Mouse (Mus musculus): ENCODE data around the gene Gm38394.
"Not testable (repeated sequence)": the region's sequence is repeated elsewhere in the genome, so short reads cannot be mapped to it uniquely, and the experiment has no call there.

The Gm38394 gene

DNA sequence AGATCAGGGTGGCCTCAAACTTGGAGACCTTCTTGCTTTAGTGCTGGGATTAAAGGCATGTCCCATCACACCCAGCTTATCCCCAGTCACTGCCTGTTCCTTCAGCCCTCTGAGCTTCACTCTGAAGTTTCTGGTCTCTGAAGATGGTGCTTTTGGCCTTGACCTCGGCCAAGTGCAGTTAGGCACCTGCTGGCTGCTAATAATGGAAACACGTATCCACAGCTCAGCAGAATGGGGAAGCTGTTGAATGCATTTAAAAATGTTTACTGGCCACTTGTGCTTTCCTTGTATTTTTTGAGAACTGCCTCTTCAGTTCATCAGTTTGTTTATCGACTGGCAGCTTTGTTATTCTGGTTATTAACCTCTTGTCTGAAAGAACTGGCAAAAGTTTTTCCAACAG, 10.7 kb upstream of the Gm38394 start:
- DNase-seq (ENCODE audit: low read depth, low spot score), result no peak
- Histone ChIP-seq H3K36me3 (ENCODE audit: control insufficient read depth, insufficient read depth, low read length, poor library complexity, severe bottlenecking) (no peaks in the 10 kb centered on the region), H3K27me3 (ENCODE audit: control insufficient read depth, insufficient read depth, low read length, poor library complexity, severe bottlenecking) (no peaks in the 10 kb centered on the region)

DNA sequence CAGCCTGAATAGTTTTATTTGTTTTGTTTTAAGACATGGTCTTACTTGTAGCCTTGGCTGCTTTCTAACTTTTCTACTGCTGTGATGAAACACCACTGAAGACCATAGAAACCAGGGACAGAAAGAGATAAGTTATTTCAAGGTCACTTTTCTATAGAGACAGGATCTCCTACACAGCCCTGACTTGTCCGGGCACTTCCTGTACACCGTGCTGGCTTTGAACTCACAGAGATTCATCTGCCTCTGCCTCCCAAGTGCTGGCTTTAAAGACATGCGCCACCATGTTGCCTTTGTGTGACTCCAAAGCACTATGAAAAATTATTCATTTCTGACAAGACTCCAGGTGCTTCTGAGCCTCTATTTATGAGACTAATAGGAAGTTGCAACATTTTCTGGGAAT, 10.1 kb upstream of the Gm38394 start:
- DNase-seq (ENCODE audit: low read depth, low spot score), result no peak
- H3K27me3 ChIP-seq (ENCODE audit: control insufficient read depth, insufficient read depth, low read length, poor library complexity, severe bottlenecking), result no peaks in the 10 kb centered on the region
- no peaks in the 10 kb centered on the region for H3K36me3 ChIP-seq (ENCODE audit: control insufficient read depth, insufficient read depth, low read length, poor library complexity, severe bottlenecking)

DNA sequence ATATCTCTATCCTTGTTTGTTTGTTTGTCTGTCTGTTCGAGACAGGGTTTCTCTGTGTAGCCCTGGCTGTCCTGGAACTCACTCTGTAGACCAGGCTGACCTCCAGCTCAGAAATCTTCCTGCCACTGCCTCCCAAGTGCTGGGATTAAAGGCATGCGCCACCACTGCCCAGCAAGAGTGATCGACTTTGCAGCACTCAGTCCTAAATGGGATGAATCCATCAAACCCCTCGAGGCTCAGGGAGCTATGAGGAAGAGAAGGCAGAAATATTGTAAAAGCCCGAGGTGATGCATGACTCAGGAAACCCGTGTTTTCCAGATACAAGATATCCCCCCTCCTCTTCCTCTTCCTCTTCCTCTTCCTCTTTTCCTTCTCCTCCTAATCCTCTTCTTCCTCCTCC, 9.7 kb upstream of the Gm38394 start:
- Histone ChIP-seq H3K27me3 (ENCODE audit: control insufficient read depth, insufficient read depth, low read length, poor library complexity, severe bottlenecking) (no peaks in the 10 kb centered on the region), H3K36me3 (ENCODE audit: control insufficient read depth, insufficient read depth, low read length, poor library complexity, severe bottlenecking) (no peaks in the 10 kb centered on the region)
- no peak for DNase-seq (ENCODE audit: low read depth, low spot score)

DNA sequence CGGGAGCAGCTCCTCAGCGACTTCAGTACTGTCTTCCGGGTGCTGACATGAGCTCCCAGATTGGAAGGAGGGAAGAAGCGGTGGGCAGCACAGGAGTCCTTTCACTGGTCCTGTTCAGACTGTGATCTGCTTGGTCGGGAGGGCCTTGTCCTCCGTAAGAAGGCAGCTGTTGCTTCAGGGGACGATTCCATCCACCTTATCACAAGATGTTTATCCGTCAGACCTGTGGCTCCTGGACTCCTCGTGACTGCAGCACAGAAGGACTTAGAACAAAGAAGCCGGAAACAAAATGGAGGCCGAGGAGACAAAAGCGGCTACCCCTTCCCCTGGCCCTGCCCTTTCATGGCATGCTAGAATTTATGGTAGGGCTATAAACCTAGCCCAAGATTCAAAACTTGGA, 9.1 kb upstream of the Gm38394 start:
- DNase-seq (ENCODE audit: low read depth, low spot score), result no peak
- no peaks in the 10 kb centered on the region for H3K36me3 ChIP-seq (ENCODE audit: control insufficient read depth, insufficient read depth, low read length, poor library complexity, severe bottlenecking)
- H3K27me3 ChIP-seq (ENCODE audit: control insufficient read depth, insufficient read depth, low read length, poor library complexity, severe bottlenecking), result no peaks in the 10 kb centered on the region

DNA sequence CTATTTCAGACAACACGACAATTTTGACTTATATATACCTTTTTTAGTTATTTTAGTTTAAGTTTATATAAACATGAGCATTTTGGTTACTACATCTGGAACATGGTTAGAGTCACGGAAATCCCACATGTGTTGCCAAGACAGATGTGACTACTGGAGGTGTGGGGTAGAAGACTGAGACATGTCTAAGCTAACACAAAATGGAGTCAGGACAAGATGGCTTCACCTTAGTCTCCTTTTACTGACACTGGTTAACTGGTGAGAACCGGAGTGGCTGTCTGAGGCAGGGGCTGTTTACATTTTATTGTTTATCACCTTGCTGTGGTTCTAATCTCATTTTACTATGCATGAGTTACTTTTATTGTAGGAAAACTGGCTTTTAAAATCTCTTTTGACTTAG, 7.5 kb upstream of the Gm38394 start:
- no peaks in the 10 kb centered on the region for H3K27me3 ChIP-seq (ENCODE audit: control insufficient read depth, insufficient read depth, low read length, poor library complexity, severe bottlenecking)
- DNase-seq (ENCODE audit: low read depth, low spot score), result no peak
- no peaks in the 10 kb centered on the region for H3K36me3 ChIP-seq (ENCODE audit: control insufficient read depth, insufficient read depth, low read length, poor library complexity, severe bottlenecking)

DNA sequence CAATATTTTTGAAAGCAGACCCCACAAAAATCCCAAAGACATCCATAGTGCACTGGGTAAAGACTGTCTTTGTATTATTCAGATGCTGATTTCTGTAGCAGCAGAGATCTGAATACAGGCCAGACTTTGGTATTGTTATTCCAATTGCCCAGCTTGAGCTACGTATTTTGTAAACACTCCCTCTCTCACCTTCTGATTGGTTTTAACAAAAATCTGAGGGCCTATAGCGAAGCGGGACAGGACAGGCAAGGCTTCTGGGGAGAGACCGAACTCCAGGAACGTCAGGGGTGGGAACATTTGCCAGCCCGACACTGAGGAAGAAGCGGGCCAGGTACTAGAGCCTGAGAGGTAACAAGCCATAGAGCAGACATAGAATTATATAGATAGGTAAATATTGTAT, 6.6 kb upstream of the Gm38394 start:
- no peaks in the 10 kb centered on the region for H3K27me3 ChIP-seq (ENCODE audit: control insufficient read depth, insufficient read depth, low read length, poor library complexity, severe bottlenecking)
- no peak for DNase-seq (ENCODE audit: low read depth, low spot score)
- no peaks in the 10 kb centered on the region for H3K36me3 ChIP-seq (ENCODE audit: control insufficient read depth, insufficient read depth, low read length, poor library complexity, severe bottlenecking)

DNA sequence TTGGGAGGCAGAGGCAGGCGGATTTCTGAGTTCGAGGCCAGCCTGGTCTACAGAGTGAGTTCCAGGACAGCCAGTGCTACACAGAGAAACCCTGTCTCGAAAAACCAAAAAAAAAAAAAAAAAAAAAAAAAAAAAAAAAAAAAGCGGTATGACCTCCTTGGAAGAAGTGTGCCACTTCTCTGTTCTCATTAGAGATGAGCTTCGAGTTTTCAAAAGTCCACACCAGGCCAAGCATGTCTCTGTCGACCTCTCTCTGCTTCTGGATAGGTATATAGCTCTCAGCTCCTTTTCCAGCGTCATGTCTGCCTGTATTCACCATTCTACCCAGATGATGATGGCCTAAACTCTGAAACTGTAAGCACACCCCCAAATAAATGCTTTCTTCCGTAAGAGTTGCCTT, 4.6 kb upstream of the Gm38394 start:
- H3K36me3 ChIP-seq (ENCODE audit: control insufficient read depth, insufficient read depth, low read length, poor library complexity, severe bottlenecking); H3K27me3 ChIP-seq (ENCODE audit: control insufficient read depth, insufficient read depth, low read length, poor library complexity, severe bottlenecking); DNase-seq (ENCODE audit: low read depth, low spot score): not testable (repeated sequence)

DNA sequence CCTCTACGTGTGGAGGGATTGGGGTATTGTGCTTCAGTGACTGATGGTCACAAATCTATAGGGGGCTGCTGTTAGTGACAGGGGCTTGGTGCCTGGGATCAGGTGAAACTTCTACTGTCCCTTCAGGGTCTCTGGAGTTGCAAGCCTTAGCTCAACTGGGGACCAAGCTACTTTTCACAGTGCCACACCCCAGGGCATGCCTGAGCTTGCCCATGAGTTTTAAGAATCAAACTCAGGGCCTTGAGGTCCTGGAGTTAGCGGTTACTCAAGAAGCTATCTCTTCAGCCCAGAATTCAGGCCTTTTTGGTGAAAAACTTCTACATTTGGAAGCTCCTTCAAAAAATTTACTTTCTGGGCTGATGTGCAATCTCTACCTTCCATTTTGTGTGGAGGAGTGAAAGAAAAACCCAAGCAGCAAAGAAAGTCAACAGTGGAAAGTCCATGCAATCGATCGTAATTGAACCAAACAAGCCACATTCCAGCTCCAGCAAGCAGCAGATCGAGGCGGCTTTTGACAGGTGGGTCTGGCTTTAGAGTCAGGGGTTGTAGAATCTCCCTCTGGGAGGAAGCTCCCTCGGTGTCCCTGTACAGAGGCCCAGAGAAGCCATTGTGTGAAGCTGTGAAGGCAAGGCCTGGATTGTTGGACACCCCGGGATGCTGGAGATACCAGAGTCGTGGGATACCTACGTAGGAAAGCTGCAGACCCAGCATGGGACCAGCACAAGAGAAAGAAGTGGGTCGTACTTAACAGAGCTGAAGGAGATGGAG, 3.3 kb upstream of the Gm38394 start:
- no peak for DNase-seq (ENCODE audit: low read depth, low spot score)
- Histone ChIP-seq H3K27me3 (ENCODE audit: control insufficient read depth, insufficient read depth, low read length, poor library complexity, severe bottlenecking) (no peaks in the 10 kb centered on the region), H3K36me3 (ENCODE audit: control insufficient read depth, insufficient read depth, low read length, poor library complexity, severe bottlenecking) (no peaks in the 10 kb centered on the region)

DNA sequence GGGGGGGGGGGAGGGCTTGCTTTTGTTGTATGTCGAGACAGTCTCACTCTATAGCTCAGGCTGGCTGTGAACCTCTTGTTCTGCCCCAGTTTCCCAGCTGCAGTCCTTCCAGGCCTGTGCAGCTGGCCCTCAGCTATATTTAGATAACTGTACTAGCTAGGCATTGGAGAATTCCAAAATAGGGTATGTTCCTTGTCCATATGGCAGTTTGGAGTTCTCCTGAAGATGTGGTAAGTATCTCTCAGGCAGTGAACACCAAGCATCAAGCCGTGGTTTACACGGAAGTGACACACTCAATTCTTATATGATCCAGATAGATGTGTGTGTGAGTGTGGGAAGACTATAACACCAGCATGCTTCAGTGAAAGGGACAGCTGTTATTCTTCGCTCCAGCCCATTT, 2.3 kb upstream of the Gm38394 start:
- Histone ChIP-seq H3K36me3 (ENCODE audit: control insufficient read depth, insufficient read depth, low read length, poor library complexity, severe bottlenecking) (no peaks in the 10 kb centered on the region), H3K27me3 (ENCODE audit: control insufficient read depth, insufficient read depth, low read length, poor library complexity, severe bottlenecking) (no peaks in the 10 kb centered on the region)
- no peak for DNase-seq (ENCODE audit: low read depth, low spot score)

DNA sequence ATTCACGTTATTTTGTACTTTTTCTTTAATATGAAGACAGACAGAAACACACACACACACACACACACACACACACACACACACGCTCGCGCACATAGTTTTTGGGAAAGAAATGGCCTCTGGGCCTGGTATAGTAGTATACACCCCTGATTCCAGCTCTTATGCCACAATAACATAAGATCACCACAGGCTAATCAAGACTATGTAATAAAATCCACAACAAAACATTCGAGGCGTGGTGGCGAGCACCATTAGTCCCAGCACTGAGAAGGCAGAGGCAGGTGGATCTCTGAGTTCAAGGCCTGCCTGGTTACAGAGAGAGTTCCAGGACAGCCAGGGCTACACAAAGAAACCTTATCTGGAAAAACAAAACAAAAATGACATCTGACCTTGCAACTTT, 1.8 kb upstream of the Gm38394 start:
- H3K27me3 ChIP-seq (ENCODE audit: control insufficient read depth, insufficient read depth, low read length, poor library complexity, severe bottlenecking), result no peaks in the 10 kb centered on the region
- H3K36me3 ChIP-seq (ENCODE audit: control insufficient read depth, insufficient read depth, low read length, poor library complexity, severe bottlenecking), result no peaks in the 10 kb centered on the region
- no peak for DNase-seq (ENCODE audit: low read depth, low spot score)

DNA sequence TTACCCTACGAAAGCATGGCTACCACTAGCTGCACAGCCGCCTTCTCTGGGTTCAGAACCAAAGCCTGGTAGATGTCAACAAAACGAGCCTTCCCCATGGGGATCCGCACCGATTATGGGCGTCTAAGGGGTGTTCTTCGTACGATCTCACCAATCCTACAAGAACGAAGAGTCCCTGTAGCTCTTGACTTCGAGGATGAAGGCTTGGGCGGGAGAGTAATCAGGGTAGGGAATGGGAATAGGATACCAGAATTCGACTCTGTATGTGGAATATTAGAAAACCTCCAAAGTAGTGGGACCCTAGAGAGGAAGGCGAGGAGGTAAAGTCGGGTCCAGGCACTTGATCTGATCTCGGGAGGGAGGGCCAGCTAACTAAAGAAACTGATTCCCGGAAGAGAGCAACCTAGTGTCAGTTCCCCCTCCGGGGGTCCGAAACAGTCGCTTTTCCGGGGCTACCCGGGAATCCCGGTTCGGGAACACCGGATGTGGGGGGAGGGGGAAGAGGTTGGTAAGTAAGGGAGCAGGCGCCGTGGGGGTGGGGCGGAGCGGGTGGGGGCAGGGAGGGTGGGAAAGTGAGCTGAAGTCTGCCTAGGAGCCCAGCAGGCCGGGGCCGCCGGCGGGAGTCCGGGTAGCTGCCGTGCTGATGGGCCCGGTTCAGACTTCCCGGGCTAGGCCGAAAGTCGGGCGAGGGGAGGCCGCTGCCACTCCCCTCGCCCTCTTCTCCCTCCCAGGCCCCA, 484 bp downstream of the Gm38394 start, which contains the start of gene Zbed6:
TSS of gene Zbed6 (minus strand) at position 420 of the 737 bp plus-strand sequence.
- DNase-seq (ENCODE audit: low read depth, low spot score), result peak; percentile 42
- no peaks in the 10 kb centered on the region for H3K36me3 ChIP-seq (ENCODE audit: control insufficient read depth, insufficient read depth, low read length, poor library complexity, severe bottlenecking)
- H3K27me3 ChIP-seq (ENCODE audit: control insufficient read depth, insufficient read depth, low read length, poor library complexity, severe bottlenecking), result no peaks in the 10 kb centered on the region

DNA sequence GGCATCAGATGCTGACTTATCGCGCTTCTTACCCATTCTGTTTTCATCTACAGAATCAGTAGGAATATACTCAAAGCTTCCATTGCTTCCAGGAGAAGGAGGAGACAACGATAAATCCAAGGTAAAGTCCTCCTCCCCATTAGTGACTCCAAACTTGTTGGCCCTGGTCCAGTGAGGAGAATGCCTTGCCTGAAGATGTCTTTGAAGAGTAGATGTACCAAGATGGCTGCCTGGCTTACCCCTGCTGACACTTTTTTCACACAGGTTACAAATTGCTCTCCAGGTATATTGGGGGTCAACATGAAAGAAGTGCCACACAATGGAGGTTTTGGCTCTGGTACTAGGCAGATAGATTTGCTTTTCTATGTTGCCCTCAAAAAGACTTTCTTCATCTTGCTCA, 2.2 kb downstream of the Gm38394 start:
- DNase-seq (ENCODE audit: low read depth, low spot score), result no peak
- H3K36me3 ChIP-seq (ENCODE audit: control insufficient read depth, insufficient read depth, low read length, poor library complexity, severe bottlenecking), result no peaks in the 10 kb centered on the region
- H3K27me3 ChIP-seq (ENCODE audit: control insufficient read depth, insufficient read depth, low read length, poor library complexity, severe bottlenecking), result no peaks in the 10 kb centered on the region

DNA sequence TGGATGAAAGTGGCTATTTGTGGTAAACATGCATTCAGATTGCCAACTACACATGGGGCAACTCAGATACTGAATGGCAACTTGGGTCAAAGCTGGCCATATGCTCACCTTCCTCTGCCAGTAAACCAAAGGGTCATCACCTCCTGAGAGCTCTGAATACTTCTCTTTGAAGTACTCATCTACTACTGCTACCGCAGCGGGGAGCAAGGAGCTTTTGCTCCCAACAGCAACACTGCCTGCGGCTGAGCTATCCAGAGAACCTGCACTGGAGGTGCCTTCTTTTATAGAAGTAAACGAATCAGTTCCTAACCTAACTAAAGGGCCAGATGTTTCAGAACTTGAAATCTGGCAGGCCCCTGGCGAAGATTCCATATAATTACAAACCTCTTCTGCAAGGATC, 4.3 kb downstream of the Gm38394 start:
- Histone ChIP-seq H3K27me3 (ENCODE audit: control insufficient read depth, insufficient read depth, low read length, poor library complexity, severe bottlenecking) (no peaks in the 10 kb centered on the region), H3K36me3 (ENCODE audit: control insufficient read depth, insufficient read depth, low read length, poor library complexity, severe bottlenecking) (no peaks in the 10 kb centered on the region)
- DNase-seq (ENCODE audit: low read depth, low spot score), result no peak

DNA sequence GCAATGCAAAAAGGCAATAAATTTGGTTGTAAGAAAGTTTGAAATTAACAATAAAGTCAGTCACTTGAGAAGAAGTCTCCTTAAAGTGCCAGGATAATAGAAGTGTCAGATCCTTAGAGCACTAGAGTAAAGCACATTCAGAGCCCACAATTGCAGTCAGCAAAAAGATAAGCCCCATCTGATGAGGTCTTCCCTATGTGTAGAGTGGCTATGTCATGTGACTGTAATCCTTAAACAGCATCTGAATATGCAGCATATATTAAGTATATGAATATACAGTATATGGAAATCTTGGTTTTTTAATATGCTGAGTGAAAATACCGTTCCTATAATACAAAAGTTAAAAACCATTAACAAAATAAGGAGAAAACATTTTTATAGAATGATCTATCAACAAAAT, 8.1 kb downstream of the Gm38394 start:
- Histone ChIP-seq H3K27me3 (ENCODE audit: control insufficient read depth, insufficient read depth, low read length, poor library complexity, severe bottlenecking) (no peaks in the 10 kb centered on the region), H3K36me3 (ENCODE audit: control insufficient read depth, insufficient read depth, low read length, poor library complexity, severe bottlenecking) (peaks cover 2% of the 10 kb centered on the region; the same call in 1 of the 2 replicates)
- no peak for DNase-seq (ENCODE audit: low read depth, low spot score)

DNA sequence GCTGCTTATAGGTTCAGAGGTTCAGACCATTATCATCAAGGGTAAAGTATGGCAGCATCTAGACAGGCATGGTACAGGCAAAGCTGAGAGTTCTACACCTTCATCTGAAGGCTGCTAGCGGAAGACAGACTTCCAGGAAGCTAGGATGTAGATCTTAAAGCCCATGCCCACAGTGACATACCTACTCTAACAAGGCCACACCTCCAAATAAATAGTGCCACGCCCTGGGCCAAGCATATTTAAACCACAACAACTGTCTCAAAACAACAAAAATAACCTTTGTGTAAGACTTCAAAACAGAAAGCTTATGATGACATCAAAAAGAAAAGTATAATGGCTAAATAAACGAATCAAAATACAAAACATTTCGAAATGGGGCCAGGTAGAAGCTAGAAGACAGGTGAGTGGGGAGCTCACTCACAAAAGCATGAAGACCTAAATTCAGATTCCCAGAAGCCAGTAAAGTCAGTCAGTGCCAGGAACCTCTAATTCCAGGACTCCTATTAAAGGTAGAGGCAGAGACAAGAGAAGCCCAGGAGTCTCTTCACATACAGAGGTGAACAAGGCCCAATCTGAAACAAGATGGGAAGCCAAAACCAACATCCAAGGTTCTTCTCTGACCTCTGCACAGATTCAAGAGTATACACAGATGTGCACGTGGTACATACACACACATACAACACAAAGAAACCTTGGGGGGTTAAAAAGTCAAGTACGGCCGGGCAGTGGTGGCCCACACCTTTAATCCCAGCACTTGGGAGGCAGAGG, 10.6 kb downstream of the Gm38394 start:
- DNase-seq (ENCODE audit: low read depth, low spot score), result no peak
- H3K36me3 ChIP-seq (ENCODE audit: control insufficient read depth, insufficient read depth, low read length, poor library complexity, severe bottlenecking), result peaks cover 4% of the 10 kb centered on the region
- H3K27me3 ChIP-seq (ENCODE audit: control insufficient read depth, insufficient read depth, low read length, poor library complexity, severe bottlenecking), result no peaks in the 10 kb centered on the region
